Mouse (Mus musculus) intestine, postnatal 0 days (tissue): ENCODE measurements around the gene Col6a4. TPM values are rescaled to one million over a fixed set of nuclear protein-coding genes. Genes with fewer than 3 reads are reported as not detected.
A peak's percentile ranks its signal among the peaks of the same experiment; 100 is the strongest.

ENCODE experiments used
- ATAC-seq: fragments of 200-750 bp; cut with Nextera tagmentation; 2 replicates; pipeline ENCODE4 v1.8.0; 2017; ENCODE audit warnings: mild to moderate bottlenecking, moderate TSS enrichment, moderate library complexity
- H3K27ac ChIP-seq: fragments of 300-500 bp; sonication (generic); 2 replicates; pipeline ENCODE4 v1.5.1; 2014; ENCODE audit warnings: mild to moderate bottlenecking, low read depth, low read length, moderate library complexity
- H3K27me3 ChIP-seq: fragments of 300-500 bp; sonication (generic); replicated peaks from 2 replicates; pipeline ENCODE4 v1.6.1; 2014; ENCODE audit warnings: low read length, mixed read lengths; ENCODE audit not compliant: control insufficient read depth, insufficient read depth
- H3K36me3 ChIP-seq: fragments of 300-500 bp; sonication (generic); 2 replicates; pipeline ENCODE4 v1.6.1; 2014; ENCODE audit warnings: mild to moderate bottlenecking, moderate library complexity; ENCODE audit not compliant: control insufficient read depth, insufficient read depth
- H3K4me1 ChIP-seq: fragments of 300-500 bp; sonication (generic); replicated peaks from 2 replicates; pipeline ENCODE4 v1.6.1; 2014; ENCODE audit warnings: antibody characterized with exemption, low read length, mixed read lengths; ENCODE audit not compliant: control insufficient read depth, insufficient read depth
- H3K4me2 ChIP-seq: fragments of 300-500 bp; sonication (generic); replicated peaks from 2 replicates; pipeline ENCODE4 v1.6.1; 2014; ENCODE audit warnings: low read depth, mild to moderate bottlenecking, moderate library complexity
- H3K4me3 ChIP-seq: fragments of 300-500 bp; sonication (generic); 2 replicates; pipeline ENCODE4 v1.5.1; 2014; ENCODE audit warnings: low read depth, low read length
- H3K9ac ChIP-seq: fragments of 300-500 bp; sonication (generic); 2 replicates; pipeline ENCODE4 v1.6.1; 2014; ENCODE audit warnings: mild to moderate bottlenecking, low read depth, low read length
- H3K9me3 ChIP-seq: fragments of 300-500 bp; sonication (generic); 2 replicates; pipeline ENCODE4 v1.6.1; 2016; ENCODE audit warnings: mixed run types; ENCODE audit not compliant: control insufficient read depth
- CTCF ChIP-seq: sonication (generic); IDR thresholded peaks from 2 replicates; pipeline ENCODE4 v1.5.1; 2016; ENCODE audit warnings: low read depth, mild to moderate bottlenecking, control low read depth, antibody characterized with exemption, moderate library complexity
- WGBS: fragments of 180-500 bp; shearing (Covaris S2); extraction: QIAGEN DNeasy Blood & Tissue Kit; methylation state at CpG from one replicate; pipeline ENCODE4 v1.1.7; 2014; 5-methylcytosine and 5-hydroxymethylcytosine counted together
- polyA plus RNA-seq: library from polyadenylated mRNA; unstranded; fragments of >200 nt; fragmentation: Nextera tagmentation; extraction: Ambion mirVana; gene quantifications from 2 replicates; pipeline ENCODE4 v1.2.1, GENCODE M21; 2015

Col6a4 gene
- polyA plus RNA-seq, 1 experiment from 2014 or later, result 39.8 TPM

DNA sequence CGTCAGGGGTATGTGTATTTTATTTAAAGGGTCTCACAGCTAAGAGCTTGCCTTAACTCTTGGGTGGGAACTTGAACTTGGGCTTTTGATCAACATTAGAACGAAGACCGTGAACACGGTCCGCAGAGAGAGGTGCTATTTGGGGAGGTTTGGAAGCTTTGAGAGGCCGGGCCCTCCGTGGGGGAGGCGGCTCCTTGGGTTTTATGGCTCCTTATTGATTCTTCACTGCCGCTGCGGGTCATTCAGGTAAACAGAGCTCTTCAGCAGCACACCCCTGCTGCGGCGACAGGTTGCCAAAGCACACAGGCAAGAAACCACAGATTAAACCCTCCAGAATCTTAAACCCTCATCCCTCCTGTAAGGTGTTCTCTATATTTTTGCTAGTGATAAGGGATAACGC, 119.7 kb downstream of the Col6a4 start:
- Histone ChIP-seq H3K9me3 (no peaks in the 10 kb centered on the region), H3K4me2 (0 out of 2 replicates have a peak overlapping the region, but pooled peaks have one; percentile 4), H3K4me1 (no peaks in the 10 kb centered on the region), H3K36me3 (no peaks in the 10 kb centered on the region), H3K27ac (no peak overlapping the region), H3K9ac (no peak overlapping the region), H3K27me3 (no peaks in the 10 kb centered on the region), H3K4me3 (no peak overlapping the region)
- 16% methylated on average over 13 of the region's 13 CpGs for WGBS
- no peak for TF ChIP-seq CTCF
- ATAC-seq, result no peak

DNA sequence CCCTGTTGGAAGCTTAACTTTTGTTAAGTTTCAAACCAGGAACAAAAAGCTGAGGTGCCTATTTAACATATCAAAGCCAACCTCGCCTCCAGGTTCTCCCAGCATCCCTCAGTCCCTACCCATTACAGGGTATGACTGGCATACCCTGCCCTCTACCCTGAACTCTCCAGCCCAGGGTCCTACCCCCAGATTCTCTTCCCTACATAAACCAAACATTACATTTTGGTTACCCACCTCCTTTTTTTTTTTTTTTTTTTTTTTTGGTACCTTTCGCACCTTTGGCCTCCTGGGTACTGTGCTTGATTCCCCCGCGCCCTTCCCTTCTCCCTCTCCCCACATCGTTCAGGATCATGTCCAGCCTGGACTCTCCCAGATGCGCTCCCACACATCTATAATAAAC, 120.3 kb downstream of the Col6a4 start:
- WGBS, result 41% methylated on average over 6 of the region's 6 CpGs
- no peaks in the 10 kb centered on the region for H3K9me3 ChIP-seq
- H3K4me2 ChIP-seq, result no peak overlapping the region
- H3K4me3 ChIP-seq, result no peak overlapping the region
- no peaks in the 10 kb centered on the region for H3K4me1 ChIP-seq
- H3K36me3 ChIP-seq, result no peaks in the 10 kb centered on the region
- H3K9ac ChIP-seq, result no peak overlapping the region
- no peaks in the 10 kb centered on the region for H3K27me3 ChIP-seq
- ATAC-seq, result no peak
- no peak overlapping the region for H3K27ac ChIP-seq
- TF ChIP-seq CTCF, result no peak

DNA sequence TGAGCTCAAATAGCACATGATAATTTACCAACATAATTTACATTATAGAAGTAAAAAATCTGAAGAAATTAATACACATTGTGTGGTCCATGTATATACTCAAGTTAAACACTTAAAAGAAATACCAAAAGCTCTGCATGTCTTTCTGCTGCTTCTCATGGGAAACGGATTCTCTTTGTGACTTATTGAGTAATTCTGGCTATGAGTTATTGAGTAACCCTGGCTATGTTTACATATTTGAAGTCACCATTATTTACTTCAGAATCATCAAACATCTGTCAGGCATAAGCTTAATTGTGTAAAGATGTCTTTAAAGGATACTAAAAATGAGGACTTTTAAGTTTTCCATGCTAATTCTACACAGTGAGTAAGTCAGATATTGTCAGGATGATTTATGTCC, 122.8 kb downstream of the Col6a4 start:
- no peak overlapping the region for H3K9ac ChIP-seq
- H3K4me3 ChIP-seq, result no peak overlapping the region
- no peaks in the 10 kb centered on the region for H3K27me3 ChIP-seq
- no peak for TF ChIP-seq CTCF
- WGBS, result 20% methylated on average over 1 of the region's 1 CpGs
- H3K36me3 ChIP-seq, result no peaks in the 10 kb centered on the region
- ATAC-seq, result no peak
- H3K4me2 ChIP-seq, result no peak overlapping the region
- H3K9me3 ChIP-seq, result no peaks in the 10 kb centered on the region
- H3K4me1 ChIP-seq, result no peaks in the 10 kb centered on the region
- H3K27ac ChIP-seq, result no peak overlapping the region

DNA sequence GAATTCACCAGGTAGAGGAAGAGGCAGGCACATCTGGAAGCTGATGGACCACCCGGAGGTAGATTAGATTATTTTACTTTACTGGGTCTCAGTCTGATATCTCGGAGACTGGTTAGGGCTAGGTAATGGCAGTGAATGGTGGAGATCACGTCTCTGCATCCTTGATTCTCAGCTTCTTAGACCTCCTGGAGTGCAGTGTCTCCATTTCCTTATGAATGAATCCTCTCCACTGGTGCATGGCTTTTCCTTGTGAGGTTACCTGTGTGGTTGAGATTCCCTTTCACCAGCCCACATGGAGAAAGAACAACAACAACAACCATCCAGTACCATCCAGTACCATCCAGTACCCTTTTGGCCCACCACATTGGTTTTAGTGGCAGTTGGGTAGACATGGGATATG, 124.6 kb downstream of the Col6a4 start:
- H3K4me3 ChIP-seq, result no peak overlapping the region
- no peaks in the 10 kb centered on the region for H3K36me3 ChIP-seq
- 93% methylated on average over 3 of the region's 3 CpGs for WGBS
- H3K27ac ChIP-seq, result no peak overlapping the region
- no peaks in the 10 kb centered on the region for H3K9me3 ChIP-seq
- no peak for TF ChIP-seq CTCF
- ATAC-seq, result no peak
- no peak overlapping the region for H3K9ac ChIP-seq
- H3K4me1 ChIP-seq, result no peaks in the 10 kb centered on the region
- H3K27me3 ChIP-seq, result no peaks in the 10 kb centered on the region
- H3K4me2 ChIP-seq, result no peak overlapping the region

DNA sequence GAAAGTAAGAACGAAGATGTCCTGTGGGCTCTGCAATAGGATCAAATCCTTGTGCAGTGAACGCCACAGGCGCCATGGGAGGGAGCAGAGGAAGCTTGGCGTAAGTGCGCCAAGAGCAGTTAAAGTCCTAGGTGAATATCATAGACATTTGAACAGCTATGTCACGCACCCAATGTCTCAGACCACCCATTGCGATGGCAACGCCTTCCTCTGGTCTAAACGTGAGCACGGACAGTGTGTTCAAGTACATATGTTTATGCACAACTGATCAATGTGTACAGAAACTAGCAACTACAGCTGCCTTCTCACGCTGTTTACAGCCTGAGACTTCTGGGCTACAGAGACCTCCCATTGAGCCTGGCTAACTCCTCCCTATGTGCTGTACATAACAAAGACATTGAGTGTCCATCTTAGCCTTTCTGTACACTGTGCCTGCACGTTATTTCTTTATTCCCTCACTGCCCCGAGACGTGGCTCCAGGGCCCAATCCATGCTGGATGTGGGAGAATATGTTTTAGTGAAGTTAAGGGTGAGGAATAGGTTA, 125.2 kb downstream of the Col6a4 start:
- no peak overlapping the region for H3K4me3 ChIP-seq
- H3K4me2 ChIP-seq, result no peak overlapping the region
- TF ChIP-seq CTCF, result no peak
- ATAC-seq, result no peak
- no peaks in the 10 kb centered on the region for H3K36me3 ChIP-seq
- H3K4me1 ChIP-seq, result no peaks in the 10 kb centered on the region
- WGBS, result 81% methylated on average over 14 of the region's 14 CpGs
- no peaks in the 10 kb centered on the region for H3K9me3 ChIP-seq
- H3K27me3 ChIP-seq, result no peaks in the 10 kb centered on the region
- H3K27ac ChIP-seq, result no peak overlapping the region
- H3K9ac ChIP-seq, result no peak overlapping the region

DNA sequence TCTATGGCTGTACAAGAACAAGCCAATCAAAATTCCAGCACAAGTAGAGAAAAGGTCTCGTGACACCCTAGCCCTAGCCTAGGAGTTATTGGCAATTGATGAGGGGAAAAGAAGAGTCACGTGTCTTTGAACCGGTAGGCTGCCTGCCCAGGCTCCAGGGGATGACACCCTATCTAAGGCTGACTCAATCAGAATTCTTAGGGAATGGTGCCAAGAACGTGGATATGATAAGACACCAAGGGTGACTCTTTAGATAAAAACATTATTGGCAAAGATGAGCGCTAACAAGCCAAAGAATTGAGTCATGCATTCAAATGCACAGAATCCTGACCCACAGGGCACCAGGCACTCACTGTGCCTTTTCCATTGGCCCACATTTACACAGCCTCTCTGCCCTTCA, 125.7 kb downstream of the Col6a4 start:
- Histone ChIP-seq H3K27ac (0 out of 2 replicates have a peak overlapping the region, but pooled peaks have one; percentile 41), H3K27me3 (no peaks in the 10 kb centered on the region), H3K4me2 (no peak overlapping the region), H3K9ac (no peak overlapping the region), H3K4me1 (no peaks in the 10 kb centered on the region), H3K9me3 (no peaks in the 10 kb centered on the region), H3K36me3 (no peaks in the 10 kb centered on the region), H3K4me3 (no peak overlapping the region)
- ATAC-seq, result no peak
- TF ChIP-seq CTCF, result no peak
- 76% methylated on average over 5 of the region's 5 CpGs for whole genome bisulfite sequencing

DNA sequence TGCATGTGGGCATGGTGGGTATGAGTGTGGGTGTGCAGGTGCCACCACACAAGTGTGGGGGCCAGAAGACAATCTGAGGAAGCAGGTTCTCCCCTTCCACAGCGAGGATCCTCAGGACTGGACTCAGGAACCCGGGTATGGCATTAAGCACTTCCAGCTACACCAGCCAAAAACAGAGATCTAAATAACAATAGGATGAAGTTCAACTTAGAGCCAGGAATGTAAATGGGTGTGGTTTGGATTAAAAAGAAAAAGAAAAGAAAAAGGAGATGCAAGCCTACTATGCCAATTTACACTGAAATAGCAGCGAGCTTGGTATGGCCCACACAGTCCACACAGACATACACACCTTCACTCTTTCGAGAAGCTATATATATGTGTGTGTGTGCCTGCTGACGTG, 128.6 kb downstream of the Col6a4 start:
- H3K4me2 ChIP-seq, result no peak overlapping the region
- H3K9me3 ChIP-seq, result no peaks in the 10 kb centered on the region
- 79% methylated on average over 5 of the region's 5 CpGs for WGBS
- no peak overlapping the region for H3K9ac ChIP-seq
- no peak overlapping the region for H3K27ac ChIP-seq
- no peak for ATAC-seq
- H3K4me1 ChIP-seq, result no peaks in the 10 kb centered on the region
- H3K4me3 ChIP-seq, result no peak overlapping the region
- no peaks in the 10 kb centered on the region for H3K27me3 ChIP-seq
- no peak for TF ChIP-seq CTCF
- no peaks in the 10 kb centered on the region for H3K36me3 ChIP-seq
